Mouse (Mus musculus): ENCODE measurements around the gene Prkab1. TPM values are rescaled to one million over a fixed set of nuclear protein-coding genes. Genes with fewer than 3 reads are reported as not detected.

Prkab1 gene
- polyA plus RNA-seq (2012; rRNA removed): 77.3 and 92.5 TPM in 2 replicates

DNA sequence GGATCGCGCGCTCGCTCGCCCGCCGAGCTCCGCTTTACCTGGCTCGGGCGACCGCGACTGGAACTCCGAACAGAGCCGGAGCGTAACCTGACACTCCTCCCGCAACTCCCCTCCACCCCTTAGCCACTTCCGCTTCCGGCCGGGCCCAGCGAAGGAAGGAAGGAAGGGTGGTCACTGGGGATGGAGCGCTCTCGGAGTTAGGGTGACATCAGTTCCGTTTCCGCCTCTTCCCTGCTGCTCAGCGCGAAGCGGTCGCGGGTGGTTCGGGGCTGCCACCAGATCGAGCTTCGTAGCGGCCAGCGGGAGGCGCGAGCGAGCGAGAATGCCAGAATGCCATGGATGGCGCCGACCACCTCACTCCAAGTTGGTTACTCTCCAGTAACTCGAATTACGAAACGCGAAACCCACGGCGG is at the start of gene Prkab1:
Gene Prkab1 (minus strand): TSS at position 182 of the 413 bp plus-strand sequence.
- under 1% methylated on average over 46 of the region's 46 CpGs for WGBS
- peak; percentile 89 for DNase-seq
- TF ChIP-seq CTCF (IDR thresholded peaks at IDR 0.05; ENCODE audit: insufficient read depth, low read length) (peak; percentile 45), POLR2A (IDR thresholded peaks at IDR 0.05; ENCODE audit: borderline replicate concordance, extremely low read depth, low read depth, low read length) (peak; percentile 84)
- H3K4me1 ChIP-seq (ENCODE audit: control insufficient read depth, insufficient read depth, low read length): peaks cover 7% of the 10 kb centered on the region
- peak within 1 kb of the TSS; percentile 55 for H3K4me3 ChIP-seq (replicated peaks; ENCODE audit: extremely low read depth, low read depth, low read length)

DNA sequence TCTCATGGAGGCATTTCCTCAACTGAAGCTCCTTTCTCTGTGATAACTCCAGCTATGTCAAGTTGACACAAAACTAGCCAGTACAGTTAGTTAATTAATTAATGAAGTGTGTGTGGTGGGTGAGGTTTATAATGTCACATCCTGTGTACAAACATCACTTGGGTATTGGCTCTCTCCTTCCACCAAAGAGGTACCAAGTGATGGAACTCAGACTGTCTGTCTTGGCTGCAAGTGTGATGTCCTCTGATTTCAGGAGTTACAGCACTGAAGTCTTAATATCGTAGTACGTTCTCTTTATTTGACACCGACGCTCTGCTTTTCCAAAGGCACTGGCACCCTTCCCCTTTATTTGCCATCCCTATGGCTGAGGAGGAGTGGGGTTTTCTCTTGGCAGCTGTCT is 45.3 kb upstream of the Prkab1 start:
- H3K4me3 ChIP-seq (replicated peaks; ENCODE audit: extremely low read depth, low read depth, low read length): no peak overlapping the region
- DNase-seq: no peak
- H3K4me1 ChIP-seq (ENCODE audit: control insufficient read depth, insufficient read depth, low read length): no peaks in the 10 kb centered on the region
- no peak for TF ChIP-seq POLR2A (IDR thresholded peaks at IDR 0.05; ENCODE audit: borderline replicate concordance, extremely low read depth, low read depth, low read length)
- TF ChIP-seq CTCF (IDR thresholded peaks at IDR 0.05; ENCODE audit: insufficient read depth, low read length): no peak
- WGBS: 77% methylated on average over 4 of the region's 4 CpGs

DNA sequence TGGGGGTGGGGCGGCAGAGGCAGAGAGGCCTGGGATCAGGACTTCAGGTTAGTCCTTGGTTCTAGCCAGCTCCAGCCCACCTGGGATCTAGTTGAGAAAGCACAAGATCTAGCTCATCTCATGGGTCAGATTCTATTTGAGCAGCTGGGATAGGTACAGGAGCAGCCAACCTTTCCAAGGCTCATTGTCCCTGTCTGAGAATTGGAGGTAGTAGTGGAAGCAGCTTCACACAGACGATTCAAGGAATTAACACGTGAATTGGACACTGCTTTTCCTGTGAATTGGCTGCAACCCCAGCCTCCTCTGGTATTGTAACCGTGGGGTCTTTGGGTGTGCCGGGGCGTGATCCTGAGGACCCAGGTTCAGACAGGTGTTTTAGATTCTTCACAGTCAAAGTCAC is 28.5 kb upstream of the Prkab1 start:
- 57% methylated on average over 6 of the region's 6 CpGs for WGBS

DNA sequence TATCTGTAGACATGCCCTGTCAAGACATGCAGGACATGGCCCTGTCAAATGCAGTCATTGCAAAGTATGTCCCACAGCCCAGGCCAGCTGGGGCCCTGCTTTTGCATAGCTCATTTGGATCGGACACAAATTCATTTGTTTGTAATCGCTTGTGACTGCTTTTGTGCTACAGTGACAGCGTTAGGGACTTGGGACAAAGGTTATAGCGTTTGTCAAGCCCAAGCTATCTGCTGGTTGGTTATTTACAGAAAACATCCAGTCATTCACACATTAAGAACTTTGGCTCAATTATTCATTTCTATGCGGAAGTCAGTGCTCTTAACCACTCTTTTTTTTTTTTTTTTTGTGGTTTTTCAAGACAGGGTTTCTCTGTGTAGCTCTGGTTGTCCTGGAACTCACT is 27.9 kb upstream of the Prkab1 start:
- Histone ChIP-seq H3K4me3 (replicated peaks; ENCODE audit: extremely low read depth, low read depth, low read length) (no peak overlapping the region), H3K4me1 (ENCODE audit: control insufficient read depth, insufficient read depth, low read length) (no peaks in the 10 kb centered on the region)
- no peak for DNase-seq
- WGBS: 71% methylated on average over 5 of the region's 5 CpGs
- no peak for TF ChIP-seq POLR2A (IDR thresholded peaks at IDR 0.05; ENCODE audit: borderline replicate concordance, extremely low read depth, low read depth, low read length)
- no peak for TF ChIP-seq CTCF (IDR thresholded peaks at IDR 0.05; ENCODE audit: insufficient read depth, low read length)

More for the DNA sequence above, 28.5 kb upstream of the Prkab1 start:
- no peak for DNase-seq
- Histone ChIP-seq H3K4me3 (replicated peaks; ENCODE audit: extremely low read depth, low read depth, low read length) (no peak overlapping the region), H3K4me1 (ENCODE audit: control insufficient read depth, insufficient read depth, low read length) (no peaks in the 10 kb centered on the region)
- no peak for TF ChIP-seq POLR2A (IDR thresholded peaks at IDR 0.05; ENCODE audit: borderline replicate concordance, extremely low read depth, low read depth, low read length)
- TF ChIP-seq CTCF (IDR thresholded peaks at IDR 0.05; ENCODE audit: insufficient read depth, low read length): no peak

DNA sequence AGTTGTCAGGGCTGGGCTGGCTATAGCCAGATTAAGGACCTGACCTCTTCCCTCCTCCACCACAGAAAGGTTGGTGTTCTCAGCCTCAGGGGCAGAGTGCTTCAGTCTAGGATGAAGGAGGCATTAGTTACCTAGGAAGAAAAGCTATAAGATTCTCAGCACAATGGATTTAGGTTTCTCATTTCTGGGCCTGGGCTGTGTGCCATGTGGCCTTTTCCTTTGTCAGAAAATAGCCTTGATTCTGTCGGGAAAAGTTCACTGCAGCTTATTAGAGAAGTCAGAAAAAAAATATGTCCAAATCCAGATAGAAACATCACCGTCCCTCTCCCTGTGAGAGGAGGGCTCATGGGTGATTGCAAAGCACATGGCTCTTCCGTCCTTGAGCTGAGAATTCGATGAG is 25.5 kb upstream of the Prkab1 start:
- no peak for TF ChIP-seq POLR2A (IDR thresholded peaks at IDR 0.05; ENCODE audit: borderline replicate concordance, extremely low read depth, low read depth, low read length)
- TF ChIP-seq CTCF (IDR thresholded peaks at IDR 0.05; ENCODE audit: insufficient read depth, low read length): no peak
- Histone ChIP-seq H3K4me3 (replicated peaks; ENCODE audit: extremely low read depth, low read depth, low read length) (no peak overlapping the region), H3K4me1 (ENCODE audit: control insufficient read depth, insufficient read depth, low read length) (no peaks in the 10 kb centered on the region)
- 68% methylated on average over 4 of the region's 4 CpGs for WGBS
- DNase-seq: no peak

DNA sequence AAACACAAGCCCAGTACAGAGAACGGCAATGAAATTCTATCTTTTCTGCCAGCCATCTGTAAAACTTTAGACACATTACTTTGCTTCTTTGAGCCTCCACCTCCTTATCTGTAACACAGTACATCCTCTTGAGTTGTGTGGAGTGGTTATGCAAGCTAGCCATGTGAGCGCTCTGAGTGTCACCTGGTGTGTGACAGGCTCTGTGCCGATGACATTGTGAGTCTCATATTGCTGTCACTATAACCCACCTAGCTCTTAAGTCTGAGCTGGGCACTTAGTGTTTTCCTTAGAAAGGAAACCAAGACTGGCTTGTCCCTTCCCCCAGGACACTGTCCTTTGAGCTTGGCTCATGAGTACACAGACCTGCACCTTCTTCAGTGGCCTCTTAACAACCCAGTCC is 24.0 kb upstream of the Prkab1 start:
- Histone ChIP-seq H3K4me1 (ENCODE audit: control insufficient read depth, insufficient read depth, low read length) (no peaks in the 10 kb centered on the region), H3K4me3 (replicated peaks; ENCODE audit: extremely low read depth, low read depth, low read length) (no peak overlapping the region)
- DNase-seq: no peak
- TF ChIP-seq CTCF (IDR thresholded peaks at IDR 0.05; ENCODE audit: insufficient read depth, low read length) (no peak), POLR2A (IDR thresholded peaks at IDR 0.05; ENCODE audit: borderline replicate concordance, extremely low read depth, low read depth, low read length) (no peak)
- 72% methylated on average over 3 of the region's 3 CpGs for WGBS

DNA sequence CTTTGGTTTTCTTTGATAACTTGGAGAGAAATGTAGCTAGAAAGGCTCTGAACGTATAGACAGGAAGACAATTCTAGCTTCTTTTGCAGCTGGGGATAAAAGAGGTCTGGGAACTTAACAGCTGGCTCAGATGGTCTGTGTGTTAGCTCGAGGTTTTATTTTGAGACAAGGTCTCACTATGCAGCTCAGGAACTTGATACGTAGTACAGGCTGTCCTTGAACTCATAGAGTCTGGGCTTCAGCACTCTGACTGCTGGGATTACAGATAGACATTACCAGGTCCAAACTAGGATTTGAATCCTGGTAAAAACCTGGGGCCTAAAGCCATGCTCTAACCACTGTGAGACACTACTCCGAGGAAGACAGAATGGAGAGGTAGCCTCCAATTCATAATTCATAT is 21.9 kb upstream of the Prkab1 start:
- H3K4me3 ChIP-seq (replicated peaks; ENCODE audit: extremely low read depth, low read depth, low read length): no peak overlapping the region
- WGBS: 70% methylated on average over 4 of the region's 4 CpGs
- TF ChIP-seq CTCF (IDR thresholded peaks at IDR 0.05; ENCODE audit: insufficient read depth, low read length): no peak
- no peak for TF ChIP-seq POLR2A (IDR thresholded peaks at IDR 0.05; ENCODE audit: borderline replicate concordance, extremely low read depth, low read depth, low read length)
- H3K4me1 ChIP-seq (ENCODE audit: control insufficient read depth, insufficient read depth, low read length): no peaks in the 10 kb centered on the region
- no peak for DNase-seq

DNA sequence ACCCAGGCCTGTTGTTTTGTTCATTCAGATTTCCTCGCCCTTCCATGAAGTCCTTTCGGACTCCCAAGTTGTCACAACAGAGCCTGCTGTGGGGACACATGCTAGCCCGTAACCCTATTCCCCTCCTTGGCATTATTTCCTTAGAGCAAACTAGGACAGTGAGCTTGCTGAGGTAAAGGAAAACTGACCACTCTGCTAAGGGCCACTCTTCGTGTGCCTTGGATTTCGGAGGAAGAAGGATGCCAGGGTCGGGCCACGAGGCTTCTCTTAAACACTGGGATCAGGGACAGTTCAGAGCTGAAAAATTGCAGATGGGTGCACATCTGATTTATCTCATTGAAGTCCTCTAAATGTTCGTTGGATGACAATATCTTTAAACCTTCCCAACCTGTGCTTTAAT is 21.3 kb upstream of the Prkab1 start:
- WGBS: 82% methylated on average over 8 of the region's 8 CpGs
- no peak for DNase-seq
- Histone ChIP-seq H3K4me3 (replicated peaks; ENCODE audit: extremely low read depth, low read depth, low read length) (no peak overlapping the region), H3K4me1 (ENCODE audit: control insufficient read depth, insufficient read depth, low read length) (no peaks in the 10 kb centered on the region)
- TF ChIP-seq CTCF (IDR thresholded peaks at IDR 0.05; ENCODE audit: insufficient read depth, low read length) (no peak), POLR2A (IDR thresholded peaks at IDR 0.05; ENCODE audit: borderline replicate concordance, extremely low read depth, low read depth, low read length) (no peak)

DNA sequence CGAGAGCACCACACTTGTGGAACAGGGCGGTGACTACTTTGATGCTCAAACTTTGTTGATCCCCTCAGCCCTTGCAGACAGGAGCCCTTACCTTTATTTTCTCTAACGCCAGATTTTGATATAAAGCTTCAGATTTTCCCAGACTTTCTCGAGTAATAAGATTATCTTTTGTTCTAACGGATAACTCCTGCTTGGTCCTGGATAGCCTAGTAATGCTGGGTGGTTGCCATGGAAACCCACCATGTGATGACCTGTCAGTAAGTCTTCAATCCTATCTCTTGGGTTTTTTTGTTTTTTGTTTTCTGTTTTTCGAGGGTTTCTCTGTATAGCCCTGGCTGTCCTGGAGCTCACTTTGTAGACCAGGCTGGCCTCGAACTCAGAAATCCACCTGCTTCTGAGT is 17.9 kb upstream of the Prkab1 start:
- TF ChIP-seq CTCF (IDR thresholded peaks at IDR 0.05; ENCODE audit: insufficient read depth, low read length) (no peak), POLR2A (IDR thresholded peaks at IDR 0.05; ENCODE audit: borderline replicate concordance, extremely low read depth, low read depth, low read length) (no peak)
- no peak for DNase-seq
- no peak overlapping the region for H3K4me3 ChIP-seq (replicated peaks; ENCODE audit: extremely low read depth, low read depth, low read length)
- H3K4me1 ChIP-seq (ENCODE audit: control insufficient read depth, insufficient read depth, low read length): no peaks in the 10 kb centered on the region
- 69% methylated on average over 7 of the region's 7 CpGs for WGBS

DNA sequence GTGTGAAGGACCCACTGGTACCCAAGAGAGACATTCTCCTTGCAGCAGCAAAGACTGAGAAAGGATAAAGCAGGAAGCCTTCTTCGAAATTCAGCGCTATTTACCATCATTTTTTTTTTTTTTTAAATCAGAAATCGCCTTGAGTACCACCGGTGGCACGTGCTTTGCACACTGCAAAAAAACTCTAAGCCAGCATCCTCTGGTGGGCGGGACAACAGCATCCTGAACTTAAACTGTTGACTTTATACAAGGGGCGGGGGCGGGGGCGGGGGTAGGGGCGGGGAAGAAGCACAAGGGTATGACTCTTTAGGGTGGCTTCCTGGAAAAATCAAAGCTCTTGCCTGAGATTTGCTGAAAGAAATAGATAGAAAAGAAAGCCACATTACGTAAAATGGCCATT is 15.4 kb upstream of the Prkab1 start:
- TF ChIP-seq CTCF (IDR thresholded peaks at IDR 0.05; ENCODE audit: insufficient read depth, low read length) (no peak), POLR2A (IDR thresholded peaks at IDR 0.05; ENCODE audit: borderline replicate concordance, extremely low read depth, low read depth, low read length) (no peak)
- DNase-seq: no peak
- WGBS: 19% methylated on average over 11 of the region's 11 CpGs
- H3K4me1 ChIP-seq (ENCODE audit: control insufficient read depth, insufficient read depth, low read length): no peaks in the 10 kb centered on the region
- H3K4me3 ChIP-seq (replicated peaks; ENCODE audit: extremely low read depth, low read depth, low read length): no peak overlapping the region

Measured in lung, adult 2 months (tissue).